Mouse (Mus musculus) lung, adult 2 months (tissue): Measurements from ENCODE around the gene Rbm28. TPM values are rescaled to one million over a fixed set of nuclear protein-coding genes. Genes with fewer than 3 reads are reported as not detected.
A peak's percentile ranks its signal among the peaks of the same experiment; 100 is the strongest.

Experiments used
- DNase-seq: peaks from one replicate; pipeline ENCODE4 v3.0.0; 2022
- H3K4me1 ChIP-seq: fragments of 200-500 bp; 2 replicates; pipeline ENCODE4 v1.6.1; 2011; ENCODE audit warnings: low read length; ENCODE audit not compliant: control insufficient read depth, insufficient read depth
- H3K4me3 ChIP-seq: fragments of 200-500 bp; replicated peaks from 2 replicates; pipeline ENCODE3; 2011; ENCODE audit warnings: low read depth, mild to moderate bottlenecking, control low read depth, low read length; ENCODE audit errors: extremely low read depth
- CTCF ChIP-seq: fragments of 200-500 bp; IDR thresholded peaks from 2 replicates; pipeline ENCODE4 v1.5.1; 2011; ENCODE audit warnings: mild to moderate bottlenecking, low read length, control low read depth; ENCODE audit not compliant: insufficient read depth
- POLR2A ChIP-seq: fragments of 200-500 bp; IDR thresholded peaks from 2 replicates; pipeline ENCODE4 v1.6.1; 2011; ENCODE audit warnings: low read depth, mild to moderate bottlenecking, control low read depth, low read length, borderline replicate concordance; ENCODE audit errors: extremely low read depth
- WGBS: fragments of 180-500 bp; shearing (Covaris S2); methylation state at CpG from one replicate; pipeline ENCODE4 v1.1.7; 2018; 5-methylcytosine and 5-hydroxymethylcytosine counted together
- polyA plus RNA-seq: library from polyadenylated mRNA; depleted of rRNA; stranded (reverse); fragments of >200 nt; gene quantifications from 2 replicates; pipeline ENCODE4 v1.2.3, GENCODE M21; 2012; rRNA removed

Gene Rbm28
- 6.5 and 10.8 TPM in 2 replicates for polyA plus RNA-seq

- TF ChIP-seq POLR2A, result peak; percentile 88; the same call in 1 of the 2 replicates
- no peak for TF ChIP-seq CTCF
- Histone ChIP-seq H3K4me1 (no peaks in the 10 kb centered on the region; the same call in 1 of the 2 replicates), H3K4me3 (peak within 1 kb of the TSS; percentile 96)
- 6% methylated on average over 42 of the region's 42 CpGs for WGBS
- DNase-seq, result peak; percentile 76
These were observed at the start of gene Rbm28 for GRCm38 (mm10) chr6:29164314-29165244. Rbm28 (minus strand) TSS chr6:29165006.

- H3K4me1 ChIP-seq, result peaks cover 15% of the 10 kb centered on the region
- H3K4me3 ChIP-seq, result no peak overlapping the region
- WGBS, result 41% methylated on average over 1 of the region's 1 CpGs
- DNase-seq, result no peak
- TF ChIP-seq POLR2A (0 out of 2 replicates have a peak, but pooled peaks have one; percentile 54), CTCF (no peak)
These were observed 49.4 kb upstream of the Rbm28 start for GRCm38 (mm10) chr6:29214245-29214644.

GRCm38 (mm10) chr6:29213436-29213835, 48.6 kb upstream of the Rbm28 start:
- H3K4me3 ChIP-seq, result no peak overlapping the region
- 59% methylated on average over 5 of the region's 5 CpGs for WGBS
- peaks cover 15% of the 10 kb centered on the region for H3K4me1 ChIP-seq
- no peak for DNase-seq
- no peak for TF ChIP-seq POLR2A

- DNase-seq, result peak; percentile 80
These were observed 47.1 kb upstream of the Rbm28 start for GRCm38 (mm10) chr6:29211806-29212492.

GRCm38 (mm10) chr6:29211146-29211545, 46.3 kb upstream of the Rbm28 start:
- Histone ChIP-seq H3K4me1 (peaks cover 17% of the 10 kb centered on the region), H3K4me3 (peak overlapping the region; percentile 82)
- WGBS, result 20% methylated on average over 7 of the region's 7 CpGs
- DNase-seq, result no peak
- no peak for TF ChIP-seq CTCF
- no peak for TF ChIP-seq POLR2A

More at GRCm38 (mm10) chr6:29211806-29212492, 47.1 kb upstream of the Rbm28 start:
- no peak for TF ChIP-seq CTCF
- peak; percentile 72; the same call in 1 of the 2 replicates for TF ChIP-seq POLR2A
- under 1% methylated on average over 66 of the region's 66 CpGs for WGBS
- H3K4me3 ChIP-seq, result peak overlapping the region; percentile 82
- H3K4me1 ChIP-seq, result peaks cover 15% of the 10 kb centered on the region

- no peak for DNase-seq
- Histone ChIP-seq H3K4me3 (peak overlapping the region; percentile 43), H3K4me1 (peaks cover 18% of the 10 kb centered on the region)
- WGBS, result 57% methylated on average over 9 of the region's 9 CpGs
- no peak for TF ChIP-seq POLR2A
These were observed 45.6 kb upstream of the Rbm28 start for GRCm38 (mm10) chr6:29210231-29210936.

- no peak for DNase-seq
- WGBS, result 46% methylated on average over 5 of the region's 5 CpGs
- Histone ChIP-seq H3K4me1 (peaks cover 14% of the 10 kb centered on the region), H3K4me3 (no peak overlapping the region)
- no peak for TF ChIP-seq CTCF
- no peak for TF ChIP-seq POLR2A
These were observed 43.4 kb upstream of the Rbm28 start for GRCm38 (mm10) chr6:29208178-29208577.

GRCm38 (mm10) chr6:29207017-29207416, 42.2 kb upstream of the Rbm28 start:
- 70% methylated on average over 5 of the region's 5 CpGs for WGBS
- Histone ChIP-seq H3K4me3 (no peak overlapping the region), H3K4me1 (peaks cover 12% of the 10 kb centered on the region)
- TF ChIP-seq POLR2A, result no peak
- DNase-seq, result no peak

GRCm38 (mm10) chr6:29206006-29206405, 41.2 kb upstream of the Rbm28 start:
- no peak for DNase-seq
- Histone ChIP-seq H3K4me1 (peaks cover 7% of the 10 kb centered on the region), H3K4me3 (no peak overlapping the region)
- WGBS, result 90% methylated on average over 10 of the region's 10 CpGs
- TF ChIP-seq CTCF, result no peak
